Mouse (Mus musculus) bone marrow macrophage, adult 2 months (primary cell): Measurements from ENCODE around the gene Map7d3.

Experiments
- CTCF ChIP-seq: IDR thresholded peaks from 2 replicates; pipeline ENCODE4 v1.5.1; 2012; ENCODE audit warnings: low read depth, mild to moderate bottlenecking, low read length, moderate library complexity
- POLR2A ChIP-seq: IDR thresholded peaks from 2 replicates; pipeline ENCODE4 v1.6.1; 2012; ENCODE audit warnings: mild to moderate bottlenecking, low read depth, low read length, borderline replicate concordance

GRCm38 (mm10) chrX:56827492-56827891, 5.4 kb upstream of the Map7d3 start:
- no peak for TF ChIP-seq POLR2A
- no peak for TF ChIP-seq CTCF
